Mouse (Mus musculus) right cerebral cortex, postnatal 10 days (tissue): ENCODE data around the gene Wnt4.
A peak's percentile ranks its signal among the peaks of the same experiment; 100 is the strongest.

Source experiments
- DNase-seq, 2 experiments: peaks; one replicate each; pipeline ENCODE4 v3.0.0; 2021; ENCODE audit warnings: low spot score in 2 of 2

Wnt4 gene

DNA sequence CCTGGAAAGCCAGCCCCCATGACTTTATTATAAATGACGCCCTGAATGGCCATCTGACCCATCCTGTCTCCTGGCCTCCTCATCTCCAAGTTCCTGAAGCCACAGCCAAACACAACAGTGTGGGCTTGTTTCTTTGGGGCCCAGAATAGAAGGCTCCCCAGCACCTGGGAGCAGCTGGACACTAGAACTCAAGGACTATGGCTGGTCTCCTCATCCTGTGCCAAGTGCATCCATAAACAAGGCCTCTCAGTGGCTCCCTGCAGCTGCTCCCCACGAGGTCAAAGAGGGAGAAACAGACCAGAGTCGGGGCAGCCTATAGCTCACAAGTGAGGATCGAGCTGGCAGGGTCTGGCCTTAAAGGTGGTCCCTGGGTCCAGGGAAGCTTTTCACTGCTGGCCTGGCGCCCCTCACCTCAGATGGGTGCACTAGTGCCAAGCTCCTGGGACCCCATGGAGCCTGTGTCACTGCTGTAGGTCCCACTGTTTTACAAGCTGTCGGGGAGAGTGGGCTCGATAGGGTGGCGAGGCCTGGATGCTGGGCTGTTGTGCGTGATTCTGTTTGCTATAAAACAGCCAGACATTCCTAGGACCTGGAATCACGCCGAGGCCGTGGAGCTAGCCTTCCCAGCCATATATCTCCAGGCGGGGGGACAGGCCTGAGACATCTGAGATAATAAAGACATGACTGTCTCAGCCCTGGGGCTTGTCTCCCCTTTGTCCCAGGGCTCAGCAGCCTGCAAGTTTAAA, 28.7 kb downstream of the Wnt4 start:
- DNase-seq, result peak in 1 of 2 experiments; percentile 29

DNA sequence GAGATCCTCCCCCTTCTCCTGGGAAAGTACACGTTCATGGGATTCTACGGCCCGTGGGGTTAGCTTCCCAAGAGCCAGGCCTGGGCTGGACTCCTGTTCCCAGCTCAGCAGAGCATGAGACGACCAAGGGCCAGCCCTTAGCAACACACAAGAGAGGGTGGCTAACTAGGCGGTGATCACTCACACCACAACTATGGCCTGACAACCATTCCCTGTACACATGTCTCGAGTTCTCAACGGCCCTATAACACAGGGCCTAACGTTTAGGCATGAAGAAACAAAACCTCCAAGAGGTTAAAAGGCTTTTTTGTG, 29.2 kb downstream of the Wnt4 start:
- DNase-seq, result peak in 1 of 2 experiments; percentile 21

DNA sequence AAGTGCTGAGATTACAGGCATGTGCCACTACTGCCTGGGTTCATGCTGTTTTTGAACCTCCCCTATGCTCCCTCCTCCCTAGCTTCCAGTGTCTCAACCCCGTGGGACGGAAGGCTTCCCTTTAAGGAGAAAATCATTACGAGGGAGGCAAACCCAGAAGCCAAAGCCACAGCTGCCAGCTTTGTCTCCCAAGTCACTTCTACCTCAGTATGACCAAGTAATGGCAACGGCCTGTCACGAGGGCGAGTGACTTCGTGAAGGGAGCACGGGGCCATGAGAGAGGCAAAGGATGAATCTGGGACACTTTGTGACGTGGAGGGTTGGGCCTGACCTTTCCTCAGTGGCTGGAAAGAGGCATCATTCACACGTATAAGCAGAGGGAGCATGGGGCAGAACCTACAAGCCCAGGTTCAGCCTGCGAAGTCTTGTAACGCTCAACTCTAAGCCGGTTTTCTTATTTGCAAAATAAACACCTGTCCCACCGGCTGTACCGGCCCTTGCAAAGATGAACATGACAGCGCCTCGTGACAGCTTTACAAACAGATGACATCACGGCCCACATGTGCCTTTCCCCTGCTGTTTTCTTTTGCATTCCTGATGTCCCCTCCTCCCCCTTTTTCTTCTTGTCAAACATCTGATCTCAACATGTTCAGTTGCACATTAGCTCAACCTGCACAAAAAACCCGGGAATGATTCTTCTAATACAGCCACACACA, 29.9 kb downstream of the Wnt4 start:
- DNase-seq, result peak in 1 of 2 experiments; percentile 25

DNA sequence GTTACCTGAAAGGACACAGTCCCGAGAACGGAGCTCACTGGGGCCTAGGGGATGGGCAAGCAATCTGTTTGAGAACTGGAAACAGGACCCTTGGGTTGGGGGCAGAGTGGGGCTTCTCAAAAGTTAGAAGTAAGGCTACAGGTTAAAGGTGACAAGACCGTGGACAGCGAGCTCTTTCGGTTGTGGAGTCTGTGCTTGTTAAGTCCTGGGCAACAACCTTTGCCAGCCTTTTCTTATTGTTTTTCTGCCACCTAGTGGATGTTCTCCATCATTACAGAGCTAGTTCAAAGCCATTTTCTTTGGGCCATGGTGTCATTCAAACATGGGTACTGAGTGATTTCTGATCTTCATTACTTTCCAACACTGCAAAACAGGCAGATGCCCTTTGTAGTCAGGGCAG, 31.1 kb downstream of the Wnt4 start:
- DNase-seq, result peak; percentile 27 to 44

DNA sequence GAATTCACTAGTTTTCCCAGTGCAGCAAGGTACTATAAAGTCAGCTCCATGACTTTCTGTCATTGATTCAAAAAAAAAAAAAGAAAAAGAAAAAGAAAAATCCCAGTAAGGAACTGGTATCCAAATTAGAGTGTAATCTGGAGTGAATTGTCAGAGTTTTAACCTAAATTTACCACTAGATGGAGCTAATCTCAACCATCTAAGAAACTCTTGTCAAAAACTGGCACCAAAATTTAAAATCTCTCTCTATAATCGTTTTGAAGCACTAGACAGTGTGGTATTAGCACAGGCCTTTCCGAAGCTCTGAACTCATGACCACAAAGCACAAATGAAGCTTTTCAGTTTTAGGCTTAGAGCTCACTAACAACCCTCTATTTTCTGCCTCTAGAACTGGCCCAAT, 36.2 kb downstream of the Wnt4 start:
- DNase-seq, result no peak

DNA sequence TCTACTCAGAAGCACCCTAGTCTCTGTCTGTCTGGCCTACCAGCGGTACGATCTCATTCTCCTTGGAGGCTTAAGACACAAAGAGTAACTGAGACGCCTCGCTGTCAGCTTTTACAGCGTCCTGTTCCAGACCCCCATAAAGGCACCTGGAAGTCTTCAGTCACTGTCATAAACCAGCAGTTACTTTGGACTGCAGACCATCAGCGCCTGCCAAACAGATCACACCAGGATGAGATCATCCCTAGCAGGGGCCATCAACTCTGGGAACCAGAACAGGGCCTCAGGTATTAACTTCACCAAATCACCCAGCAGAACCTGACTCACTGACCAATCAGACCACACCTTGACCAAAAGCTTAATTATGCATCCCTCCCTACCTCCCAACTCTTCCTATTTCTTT, 37.3 kb downstream of the Wnt4 start:
- DNase-seq, result no peak

DNA sequence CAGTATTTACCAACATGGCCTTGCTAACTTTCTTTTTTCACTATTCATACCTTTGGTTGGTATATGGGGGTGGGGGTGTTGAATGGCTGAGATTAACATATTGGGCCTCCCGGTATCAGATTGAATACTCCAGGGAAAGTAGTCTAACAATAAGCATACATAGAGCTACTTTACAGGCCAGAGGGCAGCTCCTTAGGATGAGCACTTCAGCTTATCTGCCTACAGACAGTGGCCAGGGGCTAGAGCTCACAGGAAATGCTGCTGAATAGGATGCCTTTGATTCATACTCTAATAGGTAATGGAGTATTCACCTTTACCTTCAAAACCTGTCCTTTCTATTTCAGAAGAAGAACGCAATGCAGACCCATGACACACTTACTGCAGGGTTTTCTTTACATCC, 37.8 kb downstream of the Wnt4 start:
- no peak for DNase-seq

DNA sequence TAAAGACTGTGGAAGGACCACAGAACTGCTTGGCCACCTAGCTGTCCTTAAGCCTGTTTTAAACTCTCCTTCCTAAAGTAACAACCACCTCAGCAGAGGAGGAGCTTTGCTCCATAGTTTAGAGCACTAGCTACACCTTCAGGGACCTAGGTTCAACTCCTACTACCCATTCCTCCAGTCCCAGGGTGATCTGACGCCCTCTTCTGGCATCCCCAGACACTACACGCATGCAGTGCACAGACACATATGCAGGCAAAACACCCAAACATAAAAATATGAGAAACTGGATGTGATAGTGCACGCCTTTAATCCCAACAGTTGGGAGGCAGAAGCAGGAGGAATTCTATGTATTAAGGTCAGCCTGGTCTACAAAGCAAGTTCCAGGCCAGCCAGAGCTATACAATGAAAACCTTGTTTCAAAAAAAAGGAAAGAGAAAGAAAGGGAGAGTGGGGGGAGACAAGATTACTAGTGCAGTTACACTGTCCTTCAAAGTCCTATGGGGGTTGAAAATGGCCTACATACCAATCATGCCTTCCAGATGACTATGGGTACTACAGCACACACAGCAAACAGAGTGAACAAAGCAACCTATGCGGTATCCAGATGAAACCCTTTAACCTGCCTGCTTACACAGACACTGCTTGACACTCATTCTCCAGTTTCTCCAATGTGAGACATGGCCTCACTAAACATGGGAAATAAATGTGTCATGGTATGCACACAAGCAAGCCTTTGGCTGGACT, 38.9 kb downstream of the Wnt4 start:
- DNase-seq, result peak in 1 of 2 experiments; percentile 24

DNA sequence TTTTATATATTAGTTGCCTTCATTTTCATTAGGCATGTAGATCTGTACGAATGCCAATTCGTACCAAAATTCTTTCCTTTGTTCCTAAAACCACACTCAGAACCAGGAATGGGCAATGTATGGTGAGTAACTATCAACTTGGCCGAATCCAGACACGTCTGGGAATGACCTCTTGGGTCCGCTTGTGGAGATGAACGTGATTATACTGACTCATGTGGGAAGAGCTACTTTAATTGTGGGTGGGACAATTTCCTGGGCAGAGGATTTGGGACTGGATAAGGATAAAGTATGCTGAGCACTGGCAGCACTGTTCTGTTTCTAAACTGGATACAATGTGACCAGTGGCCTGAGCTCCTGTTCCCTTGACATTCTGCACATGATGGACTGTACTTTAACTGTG, 47.6 kb downstream of the Wnt4 start:
- DNase-seq, result no peak

DNA sequence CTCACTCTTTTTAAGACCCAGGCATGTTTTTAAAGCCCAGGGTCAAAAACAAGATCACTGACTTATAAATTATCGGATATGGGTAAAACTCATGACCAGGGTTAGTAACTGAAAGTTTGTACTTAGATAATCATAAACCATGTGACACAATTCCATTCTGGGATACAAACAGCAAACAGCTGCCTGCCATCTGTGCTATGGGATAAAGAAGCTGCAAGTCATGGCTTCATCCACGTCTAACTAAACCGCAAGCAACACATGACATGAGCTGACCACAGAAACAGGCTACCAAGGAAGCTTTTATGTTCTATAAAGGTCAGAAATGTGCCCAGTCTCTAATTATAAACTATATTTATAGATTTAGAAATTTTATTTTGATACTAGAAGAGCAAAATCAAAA, 49.2 kb downstream of the Wnt4 start:
- no peak for DNase-seq

DNA sequence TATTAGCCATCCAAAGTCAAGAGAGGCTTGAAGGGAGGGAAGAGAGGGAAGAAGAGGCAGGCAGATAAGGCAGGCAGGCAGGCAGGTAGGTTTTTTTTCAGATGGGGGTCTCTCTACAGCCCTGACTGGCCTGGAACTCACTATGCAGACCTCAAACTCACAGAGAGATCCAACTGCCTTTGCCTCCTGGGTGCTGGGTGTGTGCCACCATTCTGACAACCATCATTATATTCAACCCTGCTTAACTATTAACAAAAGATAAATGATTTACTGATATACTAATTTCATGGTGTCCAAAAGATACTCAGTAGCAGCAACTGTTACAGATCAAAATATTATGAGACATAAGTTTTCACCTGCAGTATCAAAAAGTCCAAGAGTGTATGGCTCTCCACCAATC, 54.8 kb downstream of the Wnt4 start:
- no peak for DNase-seq

DNA sequence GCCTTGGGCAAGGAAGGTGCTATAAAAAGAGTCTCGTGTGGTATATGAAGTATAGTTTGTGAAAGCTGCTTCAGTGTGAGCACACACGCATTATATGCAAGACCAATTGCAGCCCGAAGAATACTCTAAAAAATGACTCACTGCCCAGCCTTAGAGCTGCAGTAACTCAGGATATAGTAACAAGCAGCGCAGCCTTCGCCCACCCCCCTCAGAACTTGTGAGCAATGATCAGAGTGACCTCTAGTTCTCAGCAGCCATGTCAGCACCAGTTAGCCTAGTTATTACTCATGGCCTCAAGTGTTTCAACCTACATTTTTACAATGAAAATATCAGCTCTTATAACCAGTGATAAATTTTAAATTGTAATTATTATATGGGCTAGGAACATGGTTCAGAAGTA, 59.2 kb downstream of the Wnt4 start:
- DNase-seq, result no peak

DNA sequence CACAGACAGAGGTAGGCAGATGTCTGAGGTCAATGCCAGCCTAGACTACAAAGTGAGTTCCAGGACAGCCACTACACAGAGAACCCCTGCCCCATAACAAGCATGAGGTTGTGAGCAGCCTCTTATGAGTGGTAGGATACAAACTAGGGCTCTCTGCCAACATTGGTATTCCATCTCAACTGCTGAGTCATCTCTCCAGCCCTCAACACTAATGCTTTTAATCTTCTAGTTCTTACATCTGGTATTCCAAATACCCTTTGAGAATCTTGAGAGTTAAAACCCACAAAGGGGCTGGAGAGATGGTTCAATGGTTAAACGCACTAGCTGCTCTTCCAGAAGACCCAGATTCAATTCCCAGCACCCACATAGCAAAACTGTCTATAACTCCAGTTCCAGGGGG, 62.1 kb downstream of the Wnt4 start:
- DNase-seq, result no peak

DNA sequence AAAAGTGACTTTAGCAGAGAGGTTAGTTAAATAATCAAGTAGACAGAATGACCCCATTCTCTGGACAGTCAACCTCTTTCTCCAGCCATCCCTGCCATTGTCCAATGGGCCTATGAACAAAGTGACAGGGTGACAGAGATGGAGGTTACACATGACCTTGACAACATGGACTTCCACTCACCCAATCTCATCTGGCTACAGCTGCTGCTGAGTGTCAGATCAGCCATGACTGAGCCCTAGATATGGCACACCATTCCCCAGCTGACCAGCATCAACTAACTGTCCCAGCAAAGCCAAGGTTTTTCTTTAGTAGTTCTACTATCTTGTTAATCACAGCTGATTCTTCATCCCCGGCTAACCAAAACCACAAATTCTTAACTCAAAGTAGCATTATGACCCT, 65.5 kb downstream of the Wnt4 start:
- DNase-seq, result no peak

DNA sequence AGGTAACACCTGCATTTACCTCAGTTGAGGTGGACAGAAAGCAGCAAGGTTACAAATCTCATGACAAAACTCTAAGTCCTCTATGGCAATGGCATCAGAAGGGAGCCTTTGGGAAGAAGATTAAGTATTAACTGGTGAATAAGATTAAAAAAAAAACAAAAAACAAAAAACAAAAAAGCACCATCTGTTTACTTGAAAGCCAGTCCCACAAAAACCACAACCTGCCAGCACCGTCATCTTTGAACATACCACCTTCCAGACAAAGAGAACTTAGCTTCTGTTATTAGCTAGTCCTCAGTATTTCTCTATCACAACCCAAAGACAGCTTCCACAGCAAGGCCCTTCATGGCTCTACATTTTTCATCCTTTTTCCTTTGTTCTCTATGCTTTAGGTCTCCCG, 67.8 kb downstream of the Wnt4 start:
- DNase-seq, result no peak

DNA sequence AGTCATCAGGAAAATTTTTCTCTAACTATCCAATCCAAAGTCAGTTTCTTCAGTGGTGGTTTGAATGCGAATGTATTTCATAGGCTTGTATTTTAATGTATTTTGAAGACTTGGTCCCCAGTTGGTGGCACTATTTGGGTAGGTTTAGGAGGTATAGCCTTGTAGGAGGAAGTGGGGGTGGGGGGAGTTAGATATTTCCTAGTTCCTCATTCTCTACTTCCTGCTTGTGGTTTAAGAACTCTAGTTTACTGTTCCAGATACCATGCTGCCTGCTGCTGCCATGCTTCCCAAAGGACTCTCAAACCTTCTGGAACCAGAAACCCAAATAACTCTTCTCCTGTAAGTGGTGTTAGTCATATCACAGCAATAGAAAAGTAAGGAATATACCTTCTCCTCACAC, 68.5 kb downstream of the Wnt4 start:
- DNase-seq, result no peak
